Mouse (Mus musculus) C2C12 (cell line): ENCODE results near the gene Tmem62. TPM values are rescaled to one million over a fixed set of nuclear protein-coding genes. Genes with fewer than 3 reads are reported as not detected.

ENCODE experiments used
- H3K27me3 ChIP-seq: one replicate; pipeline ENCODE4 v1.6.1; 2011; ENCODE audit not compliant: control insufficient read depth, insufficient read depth, insufficient read length
- H3K36me3 ChIP-seq: one replicate; pipeline ENCODE4 v1.6.1; 2011; ENCODE audit not compliant: control insufficient read depth, insufficient read depth
- H3K4me3 ChIP-seq: one replicate; pipeline ENCODE4 v1.5.1; 2011; ENCODE audit warnings: mild to moderate bottlenecking, control low read depth; ENCODE audit not compliant: poor library complexity, insufficient read depth, severe bottlenecking
- H3K79me2 ChIP-seq: one replicate; pipeline ENCODE4 v1.6.1; 2011; ENCODE audit not compliant: control insufficient read depth, insufficient read depth
- H3K79me3 ChIP-seq: one replicate; pipeline ENCODE4 v1.6.1; 2011; ENCODE audit warnings: low read depth, control low read depth
- H3ac ChIP-seq: one replicate; pipeline ENCODE3; 2011; ENCODE audit warnings: low read depth; ENCODE audit not compliant: control insufficient read depth, insufficient read length
- CEBPB ChIP-seq: IDR thresholded peaks from one replicate; pipeline ENCODE4 v1.6.1; 2011; ENCODE audit warnings: low read depth, mild to moderate bottlenecking, control low read depth, moderate library complexity
- CTCF ChIP-seq: IDR thresholded peaks from one replicate; pipeline ENCODE4 v1.5.1; 2011; ENCODE audit not compliant: control insufficient read depth, insufficient read depth, insufficient read length
- FOSL1 ChIP-seq: IDR thresholded peaks from one replicate; pipeline ENCODE4 v1.8.0; 2011; ENCODE audit warnings: mild to moderate bottlenecking, low read length; ENCODE audit not compliant: poor library complexity, insufficient read depth, severe bottlenecking
- MAX ChIP-seq: IDR thresholded peaks from one replicate; pipeline ENCODE4 v1.6.1; 2011; ENCODE audit warnings: mild to moderate bottlenecking, control low read depth
- MYOD1 ChIP-seq: IDR thresholded peaks from one replicate; pipeline ENCODE4 v1.6.1; 2011; ENCODE audit warnings: low read depth; ENCODE audit not compliant: control insufficient read depth, insufficient read length
- MYOG ChIP-seq: IDR thresholded peaks from one replicate; pipeline ENCODE4 v1.6.1; 2011; ENCODE audit not compliant: control insufficient read depth, insufficient read length; ENCODE audit errors: extremely low read depth
- USF1 ChIP-seq: IDR thresholded peaks from one replicate; pipeline ENCODE4 v1.6.1; 2011; ENCODE audit warnings: low read depth, mild to moderate bottlenecking, control low read depth, moderate library complexity
- long read RNA-seq, 2 experiments: library from polyadenylated mRNA; unstranded; transcript quantifications; one replicate each; pipeline ENCODE4 v2.0.0; 2019 to 2020
- polyA plus RNA-seq: library from polyadenylated mRNA; unstranded; fragments of >200 nt; fragmentation: generic; extraction: Trizol; gene quantifications from one replicate; pipeline ENCODE4 v1.2.1, GENCODE M21; 2012; ENCODE audit warnings: missing spikeins

Tmem62 gene
- 4.9 TPM for polyA plus RNA-seq
- long read RNA-seq, experiment 1, transcript Tmem62-201 (14 exons, 2,921 nt) = major isoform, 5 of 12 reads
- long read RNA-seq, experiment 1, partial matches to known transcripts = 0 of 12 reads
- long read RNA-seq, experiment 1, other reads (novel, unspliced or antisense) = 4 of 12 reads
- long read RNA-seq, experiment 2, transcript Tmem62-201 (14 exons, 2,921 nt) = major isoform, 58 of 81 reads
- long read RNA-seq, experiment 2, transcript Tmem62-202 (13 exons, 2,417 nt) = minor isoform, 9 of 81 reads
- long read RNA-seq, experiment 2, partial matches to known transcripts = 1 of 81 reads
- long read RNA-seq, experiment 2, other reads (novel, unspliced or antisense) = 11 of 81 reads

GRCm38 (mm10) chr2:120976990-120977925 lies at the start of gene Tmem62:
Tmem62 (plus strand) TSS chr2:120977017.
- TF ChIP-seq MAX (peak; percentile 20), FOSL1 (no peak), CEBPB (no peak), CTCF (peak; percentile 52), USF1 (no peak), MYOD1 (no peak), MYOG (no peak)
- peaks cover 6% of the 10 kb centered on the region for H3K79me2 ChIP-seq
- peak within 1 kb of the TSS; percentile 45 for H3K4me3 ChIP-seq
- H3ac ChIP-seq = peak within 1 kb of the TSS; percentile 93
- no peaks in the 10 kb centered on the region for H3K79me3 ChIP-seq
- no peaks in the 10 kb centered on the region for H3K27me3 ChIP-seq
- no peaks in the 10 kb centered on the region for H3K36me3 ChIP-seq

GRCm38 (mm10) chr2:120933038-120933437 lies 43.8 kb upstream of the Tmem62 start:
- no peak for TF ChIP-seq MYOG
- no peak for TF ChIP-seq MAX
- no peak for TF ChIP-seq CTCF
- no peak for TF ChIP-seq USF1
- TF ChIP-seq CEBPB = no peak
- TF ChIP-seq MYOD1 = no peak
- no peak for TF ChIP-seq FOSL1
- Histone ChIP-seq H3K4me3 (no peak overlapping the region), H3K36me3 (peaks cover 47% of the 10 kb centered on the region), H3ac (no peak overlapping the region), H3K79me3 (no peaks in the 10 kb centered on the region), H3K79me2 (no peaks in the 10 kb centered on the region), H3K27me3 (no peaks in the 10 kb centered on the region)

- Histone ChIP-seq H3K27me3 (no peaks in the 10 kb centered on the region), H3ac (no peak overlapping the region), H3K79me2 (no peaks in the 10 kb centered on the region), H3K79me3 (no peaks in the 10 kb centered on the region), H3K4me3 (no peak overlapping the region), H3K36me3 (peaks cover 50% of the 10 kb centered on the region)
- TF ChIP-seq CEBPB (no peak), CTCF (no peak), MYOG (no peak), MAX (no peak), USF1 (no peak), FOSL1 (no peak), MYOD1 (no peak)
Measured at GRCm38 (mm10) chr2:120951208-120951607, 25.6 kb upstream of the Tmem62 start.

- no peak for TF ChIP-seq USF1
- TF ChIP-seq CTCF = no peak
- TF ChIP-seq MYOG = no peak
- H3K36me3 ChIP-seq = peaks cover 38% of the 10 kb centered on the region
- no peak overlapping the region for H3ac ChIP-seq
- no peak overlapping the region for H3K4me3 ChIP-seq
- H3K79me2 ChIP-seq = peaks cover 7% of the 10 kb centered on the region
- peaks cover 5% of the 10 kb centered on the region for H3K79me3 ChIP-seq
- H3K27me3 ChIP-seq = no peaks in the 10 kb centered on the region
Measured at GRCm38 (mm10) chr2:120952176-120952938, 24.5 kb upstream of the Tmem62 start.

DNA sequence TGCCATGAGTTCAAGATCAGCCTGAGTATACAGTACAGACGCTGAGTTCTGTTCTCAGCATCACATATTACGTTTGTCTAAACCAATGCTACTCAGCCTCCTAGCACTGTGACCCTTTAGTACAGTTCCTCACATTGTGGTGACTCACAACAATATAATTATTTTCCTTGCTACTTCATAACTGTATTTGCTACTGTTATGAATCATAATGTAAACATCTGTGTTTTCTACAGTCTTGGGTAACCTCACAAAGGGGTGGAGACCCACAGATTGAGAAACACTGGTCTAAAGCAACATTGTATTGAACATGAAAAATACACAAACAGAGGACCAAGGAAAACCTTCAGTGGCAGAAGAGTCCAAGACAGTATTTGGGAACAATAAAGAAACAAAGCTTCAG lies 17.5 kb upstream of the Tmem62 start:
- Histone ChIP-seq H3K36me3 (peaks cover 27% of the 10 kb centered on the region), H3K79me2 (peaks cover 56% of the 10 kb centered on the region), H3ac (no peak overlapping the region), H3K27me3 (no peaks in the 10 kb centered on the region), H3K79me3 (peaks cover 17% of the 10 kb centered on the region), H3K4me3 (no peak overlapping the region)
- TF ChIP-seq CTCF (no peak), CEBPB (peak; percentile 77), FOSL1 (no peak), MYOG (no peak), MAX (no peak), MYOD1 (no peak), USF1 (no peak)
